Mouse (Mus musculus) brown adipose tissue, adult 24 weeks (tissue): ENCODE data around the gene Galk2. TPM values are rescaled to one million over a fixed set of nuclear protein-coding genes. Genes with fewer than 3 reads are reported as not detected.

ENCODE experiments used
- H3K27ac ChIP-seq: fragments of 200-500 bp; replicated peaks from 2 replicates; pipeline ENCODE4 v1.5.1; 2012; ENCODE audit warnings: low read depth, mild to moderate bottlenecking, low read length
- H3K4me1 ChIP-seq: fragments of 200-500 bp; 2 replicates; pipeline ENCODE4 v1.6.1; 2012; ENCODE audit warnings: low read length, mixed read lengths; ENCODE audit not compliant: control insufficient read depth, insufficient read depth, insufficient read length
- H3K4me3 ChIP-seq: fragments of 200-500 bp; 2 replicates; pipeline ENCODE4 v1.5.1; 2012; ENCODE audit warnings: low read depth, mild to moderate bottlenecking, low read length, moderate library complexity; ENCODE audit not compliant: insufficient read depth
- polyA plus RNA-seq: library from polyadenylated mRNA; stranded (reverse); fragments of >200 nt; gene quantifications from 2 replicates; pipeline ENCODE4 v1.2.4, GENCODE M21; 2012; ENCODE audit not compliant: missing spikeins, insufficient read depth, insufficient read length

The Galk2 gene
- 21.0 and 24.0 TPM in 2 replicates for polyA plus RNA-seq

DNA sequence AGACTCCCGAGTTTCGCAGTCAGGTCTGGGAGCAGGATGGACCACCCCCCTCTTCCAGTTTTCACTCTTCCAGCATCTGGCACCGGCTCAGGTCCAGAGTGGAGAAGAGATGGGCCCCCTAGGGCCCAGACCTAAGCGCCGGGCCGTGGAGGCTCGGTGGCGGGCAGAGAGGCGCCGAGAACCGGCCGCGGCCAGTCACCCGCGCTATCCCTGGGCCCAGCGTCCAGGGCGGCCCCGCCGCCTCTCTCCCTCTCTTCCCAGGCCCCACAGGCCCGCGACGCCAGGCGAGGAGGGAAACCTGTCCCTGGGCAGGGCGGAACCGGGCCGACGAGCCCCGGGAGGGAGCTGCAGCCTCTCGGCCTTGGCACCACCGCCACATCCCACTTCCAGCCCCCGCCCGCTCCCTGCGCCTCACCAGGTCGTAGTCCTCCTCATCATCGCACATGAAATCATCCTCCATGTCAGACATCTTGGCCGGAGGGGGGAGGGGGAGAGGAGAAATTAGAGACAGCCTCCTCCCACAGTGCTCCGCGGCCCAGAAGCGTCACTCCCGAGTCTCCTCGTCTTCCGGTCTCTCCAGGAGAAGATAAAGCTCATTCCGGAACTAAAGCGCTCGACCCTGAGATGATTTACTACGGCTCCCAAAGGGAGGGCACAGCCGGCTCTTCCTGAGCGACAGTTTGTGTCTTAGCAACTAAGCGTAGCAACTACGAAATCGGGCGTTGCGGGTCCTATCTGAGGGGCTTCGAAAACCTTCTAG, at the start of gene Galk2, which contains the start of gene Cops2:
Gene Galk2 (plus strand): TSS at position 589 of the 760 bp plus-strand sequence.
Gene Cops2 (minus strand): TSS at position 619 of the 760 bp plus-strand sequence.
- peak within 1 kb of the TSS; percentile 64 for H3K27ac ChIP-seq
- H3K4me1 ChIP-seq: no peaks in the 10 kb centered on the region
- peak within 1 kb of the TSS; percentile 91 for H3K4me3 ChIP-seq

DNA sequence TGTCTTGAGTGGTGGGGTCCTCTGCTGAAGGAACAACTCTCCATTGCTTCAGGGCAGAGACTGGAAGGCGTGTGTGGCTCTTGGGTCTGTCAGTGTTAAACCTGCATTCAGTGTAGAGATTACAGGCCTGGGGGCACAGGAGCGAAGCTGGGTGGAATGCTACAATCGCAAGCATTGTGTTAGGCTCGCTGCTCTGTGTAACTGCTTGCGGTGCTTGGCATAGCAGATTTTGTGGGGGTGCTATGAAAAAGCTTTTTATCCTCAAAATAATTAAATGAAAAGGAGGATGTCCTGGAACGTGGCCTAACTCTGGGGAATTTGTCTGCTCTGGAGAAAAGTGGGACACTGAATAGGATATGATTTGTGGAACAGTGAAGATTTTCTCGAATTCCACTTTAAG, 49.4 kb upstream of the Galk2 start:
- H3K4me3 ChIP-seq: no peak overlapping the region
- H3K4me1 ChIP-seq: no peaks in the 10 kb centered on the region
- H3K27ac ChIP-seq: no peak overlapping the region

DNA sequence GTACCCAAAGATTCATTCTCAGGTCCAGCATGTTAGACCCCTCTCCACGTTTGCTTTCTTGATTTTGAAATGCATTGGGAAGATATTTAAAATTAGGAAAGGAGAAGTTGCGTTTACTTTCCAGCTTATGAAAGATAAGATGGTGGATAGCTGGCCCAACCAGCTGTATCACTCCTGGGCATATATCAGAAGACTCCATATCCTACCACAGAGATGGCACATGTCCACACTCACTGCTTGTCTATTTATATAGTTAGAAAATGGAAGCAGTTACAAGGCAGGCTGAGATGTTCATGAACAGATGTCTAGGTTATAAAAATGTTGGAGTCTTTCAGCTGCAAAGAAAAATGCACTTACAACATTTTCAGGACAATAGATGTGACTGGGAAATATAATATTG, 47.6 kb upstream of the Galk2 start:
- Histone ChIP-seq H3K27ac (no peak overlapping the region), H3K4me3 (no peak overlapping the region), H3K4me1 (no peaks in the 10 kb centered on the region)

DNA sequence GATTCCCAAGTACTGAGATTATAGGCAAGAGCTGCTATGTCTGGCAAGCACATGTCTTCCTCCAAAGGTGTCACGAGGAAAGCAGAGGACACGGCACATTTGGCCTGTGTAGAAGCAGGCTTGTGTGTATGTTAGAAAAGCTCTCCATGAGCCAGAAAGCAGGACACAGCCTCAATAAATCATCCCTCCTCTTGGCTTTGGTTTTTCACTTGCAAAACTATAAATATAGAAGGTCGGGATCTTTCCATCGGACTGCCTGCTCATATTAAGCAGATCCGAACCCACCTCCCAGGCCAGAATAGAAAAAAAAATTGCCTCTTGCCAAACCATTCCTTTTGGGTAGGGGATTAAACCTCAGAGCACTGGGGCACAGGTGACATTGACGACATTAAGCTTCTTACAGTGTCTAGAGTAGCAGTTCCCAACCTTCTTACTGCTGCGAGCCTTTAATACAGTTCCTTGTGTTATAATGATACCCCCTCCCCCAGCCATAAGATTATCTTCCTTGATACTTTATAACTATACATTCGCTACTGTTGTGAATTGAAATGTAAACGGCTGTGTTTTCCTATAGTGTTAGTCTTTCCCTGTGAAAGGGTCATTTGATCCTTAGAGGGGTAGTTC, 44.8 kb upstream of the Galk2 start:
- Histone ChIP-seq H3K4me3 (no peak overlapping the region), H3K4me1 (no peaks in the 10 kb centered on the region), H3K27ac (no peak overlapping the region)

DNA sequence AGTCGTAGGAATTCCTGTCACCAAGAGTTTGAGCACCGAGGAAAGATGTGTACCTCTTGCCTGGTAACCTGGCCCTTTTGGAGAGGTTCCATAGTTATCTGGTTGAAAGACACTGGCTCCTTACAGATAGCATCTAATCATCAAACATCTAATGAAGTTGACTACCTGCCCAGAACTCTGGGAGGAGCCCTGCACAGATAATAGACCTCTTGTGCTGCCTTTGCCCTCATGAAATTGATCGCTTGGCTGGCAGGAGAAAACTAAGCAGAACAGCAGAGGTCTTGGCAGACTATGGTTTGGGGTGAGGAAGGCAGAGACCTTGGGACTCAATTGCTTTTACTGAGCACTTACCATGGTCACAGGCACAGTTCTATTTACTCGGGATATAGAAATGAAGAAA, 38.5 kb upstream of the Galk2 start:
- Histone ChIP-seq H3K4me1 (no peaks in the 10 kb centered on the region), H3K27ac (no peak overlapping the region), H3K4me3 (no peak overlapping the region)

DNA sequence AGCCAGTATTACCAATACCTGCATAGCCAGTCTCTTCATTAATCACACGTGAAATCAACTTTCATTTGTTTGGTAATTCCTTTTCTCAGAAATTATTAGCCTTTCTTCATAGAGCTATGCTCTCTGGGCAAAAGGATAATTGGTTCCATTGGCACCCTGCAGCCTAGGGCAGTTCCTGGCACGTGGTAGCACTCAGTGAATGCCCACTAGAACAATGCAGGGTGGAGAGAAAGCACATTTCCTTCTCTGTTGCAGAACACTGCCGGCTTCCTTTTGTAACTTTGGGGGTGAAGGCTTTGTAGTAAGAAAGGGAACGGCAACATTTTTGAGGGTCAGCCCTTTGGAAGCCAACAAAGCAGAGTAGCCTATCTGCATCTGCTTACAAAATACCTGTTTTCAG, 32.7 kb upstream of the Galk2 start:
- no peaks in the 10 kb centered on the region for H3K4me1 ChIP-seq

DNA sequence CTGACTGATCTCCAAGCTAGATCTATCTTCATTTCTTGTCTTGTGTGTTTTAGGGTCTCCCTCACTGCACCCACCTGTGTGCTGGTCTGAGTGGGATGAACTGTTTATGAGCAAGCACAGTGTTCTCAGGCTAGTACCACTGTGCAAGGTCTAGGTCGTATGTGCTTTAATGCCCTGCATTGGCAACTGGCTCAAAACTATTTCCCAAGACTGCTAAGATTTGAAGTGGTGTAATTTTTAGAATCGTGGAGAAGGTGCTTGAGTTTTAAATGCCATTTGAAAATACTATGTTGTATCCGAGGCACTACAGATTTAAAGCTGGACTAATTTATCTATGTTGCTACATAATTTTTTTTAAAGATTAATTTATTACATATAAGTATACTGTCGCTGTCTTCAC, 31.0 kb upstream of the Galk2 start:
- Histone ChIP-seq H3K4me3 (no peak overlapping the region), H3K4me1 (no peaks in the 10 kb centered on the region), H3K27ac (no peak overlapping the region)

More for the DNA sequence above, 32.7 kb upstream of the Galk2 start:
- Histone ChIP-seq H3K4me3 (no peak overlapping the region), H3K27ac (no peak overlapping the region)

DNA sequence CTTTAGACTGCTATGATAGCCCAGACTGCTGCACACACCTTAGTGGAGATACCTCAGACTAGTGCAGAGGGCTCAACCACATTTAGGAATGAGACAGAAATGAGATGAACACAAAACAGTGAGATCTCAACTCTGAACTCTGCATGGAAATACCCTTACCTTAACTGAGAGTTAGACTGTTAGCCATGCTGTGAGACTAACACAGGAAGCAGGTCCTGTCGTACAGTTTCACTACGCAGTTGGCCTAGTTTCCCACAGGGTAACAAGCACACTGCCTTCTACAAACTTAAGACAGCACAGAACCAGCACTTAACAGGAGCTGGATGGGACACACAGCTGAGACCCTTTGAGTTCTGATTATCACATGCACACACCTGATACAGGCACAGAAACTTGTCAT, 29.0 kb upstream of the Galk2 start:
- H3K27ac ChIP-seq: no peak overlapping the region
- H3K4me1 ChIP-seq: no peaks in the 10 kb centered on the region
- no peak overlapping the region for H3K4me3 ChIP-seq

DNA sequence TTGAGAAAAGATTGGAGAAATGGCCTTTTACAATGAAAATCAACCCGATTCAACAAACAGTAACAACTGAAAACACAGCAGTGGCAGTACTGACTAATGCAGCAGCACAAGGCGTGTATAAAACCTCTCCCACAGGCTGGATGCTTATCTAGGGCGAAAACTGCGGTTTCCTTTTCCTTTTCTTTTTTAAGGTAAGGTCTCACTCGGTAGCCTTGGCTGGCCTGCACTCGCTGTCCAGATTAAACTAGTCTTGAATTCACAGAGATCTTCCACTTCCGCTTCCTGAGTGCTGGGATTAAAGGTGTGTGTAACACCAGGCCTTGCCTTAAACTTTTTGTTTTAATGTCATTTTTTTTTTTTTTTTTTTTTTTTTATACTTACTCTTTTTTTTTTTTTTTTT, 20.8 kb upstream of the Galk2 start:
- Histone ChIP-seq H3K4me3 (no peak overlapping the region), H3K27ac (no peak overlapping the region), H3K4me1 (no peaks in the 10 kb centered on the region)

DNA sequence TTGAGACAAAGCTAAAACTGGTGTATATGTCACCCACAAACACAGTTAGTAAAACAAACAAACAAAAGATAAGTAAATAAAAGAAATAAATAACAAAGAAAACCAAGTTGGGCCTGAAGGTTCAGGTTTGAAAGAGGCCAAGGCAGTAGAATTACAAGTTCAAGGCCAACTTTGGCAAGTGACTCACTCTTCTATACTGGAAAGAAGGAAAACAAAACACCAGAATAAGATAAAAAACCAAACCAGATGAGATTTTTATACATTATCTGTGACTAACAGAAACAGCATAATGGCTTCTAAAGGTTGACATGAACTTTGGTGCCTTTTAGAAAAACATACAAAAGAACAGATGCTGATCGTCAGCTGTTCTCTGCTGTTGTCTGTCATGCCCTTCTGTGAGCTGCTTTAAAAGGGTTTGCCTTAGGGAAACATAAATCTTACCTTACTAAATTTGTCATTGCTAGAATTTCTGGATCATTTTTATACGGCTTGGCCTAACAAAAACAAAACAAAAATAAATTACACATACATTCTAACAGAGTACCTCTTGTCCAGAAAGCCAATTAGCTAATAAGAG, 20.1 kb upstream of the Galk2 start:
- Histone ChIP-seq H3K27ac (no peak overlapping the region), H3K4me1 (no peaks in the 10 kb centered on the region), H3K4me3 (no peak overlapping the region)

DNA sequence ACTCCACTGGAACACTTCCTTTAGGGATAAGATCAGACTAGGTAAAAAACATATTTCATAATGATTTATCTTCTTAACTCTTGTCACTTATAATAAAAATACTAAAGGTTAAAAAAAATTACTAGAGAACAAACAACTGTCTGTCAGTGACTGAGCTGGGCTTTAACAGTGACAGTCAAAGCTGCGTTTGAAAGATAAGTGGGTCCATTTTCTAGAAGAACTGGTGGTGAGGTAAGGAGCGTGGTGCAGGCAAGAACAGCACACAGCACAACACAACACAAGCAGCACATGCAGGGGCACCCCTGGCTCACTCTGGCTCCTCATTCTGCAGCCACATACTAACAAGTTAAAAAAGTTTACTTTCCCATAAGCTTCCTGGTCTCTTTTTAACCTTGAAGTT, 7.7 kb upstream of the Galk2 start:
- no peak overlapping the region for H3K27ac ChIP-seq
- no peaks in the 10 kb centered on the region for H3K4me1 ChIP-seq
- no peak overlapping the region for H3K4me3 ChIP-seq

DNA sequence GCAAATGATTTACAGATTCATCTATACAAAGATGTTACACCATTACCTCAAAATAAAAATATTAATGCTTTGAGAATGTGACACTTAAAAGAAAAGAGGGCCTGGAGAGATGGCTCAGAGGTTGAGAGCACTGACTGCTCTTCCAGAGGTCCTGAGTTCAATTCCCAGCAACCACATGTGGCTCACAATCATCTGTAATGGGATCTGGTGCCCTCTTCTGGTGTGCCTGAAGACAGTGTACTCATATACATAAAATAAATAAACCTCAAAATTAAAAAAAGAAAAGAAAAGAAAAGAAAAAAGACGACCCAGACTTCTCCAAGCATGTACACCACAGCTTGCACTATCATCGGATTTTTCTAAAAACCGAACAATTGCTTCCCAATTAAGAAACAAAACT, 1.2 kb upstream of the Galk2 start:
- H3K27ac ChIP-seq: no peak overlapping the region

DNA sequence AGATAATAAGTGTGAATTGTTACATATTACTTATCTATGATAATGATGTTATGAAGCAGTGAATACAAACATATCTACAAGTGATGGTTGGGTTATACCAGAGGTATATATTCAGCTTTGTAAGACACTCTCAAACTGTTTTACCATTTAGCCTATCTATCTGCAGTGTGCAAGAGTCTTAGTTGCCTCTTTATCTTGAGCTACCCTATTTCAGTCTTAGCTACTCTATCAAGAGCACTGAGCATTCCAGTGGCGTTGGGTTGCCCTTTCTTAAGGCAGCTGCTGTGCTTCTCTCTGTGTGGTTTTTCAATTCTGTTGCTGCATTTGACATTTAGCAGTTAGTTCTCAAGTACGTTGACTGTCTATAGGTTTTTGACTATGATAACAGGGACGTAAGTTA, 4.9 kb downstream of the Galk2 start:
- no peak overlapping the region for H3K27ac ChIP-seq
- peaks cover 4% of the 10 kb centered on the region; the same call in 1 of the 2 replicates for H3K4me1 ChIP-seq
- H3K4me3 ChIP-seq: no peak overlapping the region

More for the DNA sequence above, 1.2 kb upstream of the Galk2 start:
- Histone ChIP-seq H3K4me3 (no peak overlapping the region), H3K4me1 (no peaks in the 10 kb centered on the region)

DNA sequence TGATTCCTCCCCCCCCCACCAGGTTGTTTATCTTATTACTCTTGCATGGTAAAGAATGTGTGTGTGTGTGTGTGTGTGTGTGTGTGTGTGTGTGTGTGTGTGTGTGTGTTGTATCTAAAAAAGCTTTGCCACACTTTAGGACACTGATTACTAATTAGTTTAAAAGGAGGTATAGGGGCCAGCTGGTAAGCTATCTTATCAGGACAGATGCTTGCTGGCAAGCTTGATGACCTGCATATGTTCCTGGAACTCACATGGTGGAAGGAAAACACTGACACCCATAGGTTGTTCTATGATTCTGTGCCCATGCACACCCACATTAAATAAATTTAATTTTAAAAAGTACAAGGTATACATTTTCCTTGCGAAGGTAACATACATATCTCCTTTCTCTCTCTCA, 5.6 kb downstream of the Galk2 start:
- peaks cover 4% of the 10 kb centered on the region; the same call in 1 of the 2 replicates for H3K4me1 ChIP-seq

DNA sequence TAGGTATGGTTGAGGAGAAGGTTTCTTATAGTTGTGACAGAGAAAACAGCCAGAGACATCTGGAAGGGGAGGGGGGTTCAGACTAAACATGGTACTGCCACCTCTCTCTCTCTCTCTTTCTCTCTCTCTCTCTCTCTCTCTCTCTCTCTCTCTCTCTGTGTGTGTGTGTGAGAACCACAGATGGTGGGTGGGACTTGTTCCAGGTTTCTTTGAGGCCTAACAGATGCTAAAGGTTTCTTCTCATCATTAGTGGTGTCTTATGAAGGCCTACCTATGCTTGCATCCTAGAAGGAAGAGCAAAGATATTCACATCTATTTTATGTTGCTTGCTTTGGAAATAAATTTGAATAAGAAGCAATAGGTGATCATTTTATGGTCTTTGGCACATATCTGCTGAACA, 6.7 kb downstream of the Galk2 start:
- Histone ChIP-seq H3K27ac (no peak overlapping the region), H3K4me1 (peaks cover 4% of the 10 kb centered on the region; the same call in 1 of the 2 replicates), H3K4me3 (no peak overlapping the region)

More for the DNA sequence above, 5.6 kb downstream of the Galk2 start:
- Histone ChIP-seq H3K27ac (no peak overlapping the region), H3K4me3 (no peak overlapping the region)
